Comparison of ENCODE assay signal across 8 mouse cellular contexts in genomic region chr11:98933151-98933550, GRCm38 (mm10). TPM values are rescaled to one million over a fixed set of nuclear protein-coding genes. Genes with fewer than 3 reads are reported as not detected.
DNase-seq lines count a peak whose midpoint lies in the region; ATAC-seq and TF ChIP-seq lines count a peak whose summit lies in the region.

No protein-coding gene starts in this region.

- ATAC-seq in midbrain, embryonic 14.5 days (ENCODE audit: low FRiP score, low TSS enrichment), result no peak
- ATAC-seq in midbrain, embryonic 15.5 days (replicated peaks), result no peak
- no peak for ATAC-seq in hindbrain, postnatal 0 days
- ATAC-seq in liver, embryonic 14.5 days (ENCODE audit: insufficient read depth), result no peak
- peak; percentile 75 for ATAC-seq in neutrophil, adult 5-6 weeks (ENCODE audit: extremely low read depth, insufficient number of reproducible peaks, low FRiP score, poor library complexity, severe bottlenecking)

- H3K9me3 ChIP-seq in midbrain, embryonic 14.5 days (ENCODE audit: control insufficient read depth, low read length), result no peaks in the 10 kb centered on the region
- H3K9me3 ChIP-seq in midbrain, embryonic 15.5 days, result no peaks in the 10 kb centered on the region
- no peaks in the 10 kb centered on the region for H3K9me3 ChIP-seq in hindbrain, postnatal 0 days (ENCODE audit: low read length)
- no peaks in the 10 kb centered on the region for H3K9me3 ChIP-seq in liver, embryonic 14.5 days (ENCODE audit: control insufficient read depth, low read length)

- DNase-seq in midbrain, embryonic 14.5 days, result peak; percentile 31
- peak; percentile 97 for DNase-seq in adrenal gland, adult 2 months
- peak; percentile 48 for DNase-seq in hindbrain, postnatal 0 days (ENCODE audit: low spot score)
- DNase-seq in liver, embryonic 14.5 days (ENCODE audit: low read depth in 3 of 3, low spot score in 3 of 3), result no peak
- DNase-seq in c-Kit-positive CD71-positive TER-119-positive erythroid progenitor cells, embryonic 14.5 days (ENCODE audit: low spot score), result no peak

- TF ChIP-seq POLR2A in embryonic fibroblast, embryonic 13.5 days (IDR thresholded peaks at IDR 0.05; ENCODE audit: low read depth, low read length), result no peak

- H3K4me3 ChIP-seq in midbrain, embryonic 14.5 days (replicated peaks; ENCODE audit: low read depth, low read length), result no peak overlapping the region
- no peak overlapping the region for H3K4me3 ChIP-seq in midbrain, embryonic 15.5 days
- no peak overlapping the region for H3K4me3 ChIP-seq in embryonic fibroblast, embryonic 13.5 days (ENCODE audit: insufficient read depth, low read length)
- H3K4me3 ChIP-seq in hindbrain, postnatal 0 days (ENCODE audit: low read length), result no peak overlapping the region
- H3K4me3 ChIP-seq in liver, embryonic 14.5 days (ENCODE audit: insufficient read depth in 1 of 2, low read depth in 2 of 2, low read length in 2 of 2), result no peak overlapping the region

- no peak overlapping the region for H3K4me2 ChIP-seq in midbrain, embryonic 14.5 days (ENCODE audit: low read length)
- H3K4me2 ChIP-seq in midbrain, embryonic 15.5 days, result no peak overlapping the region
- 0 out of 2 replicates have a peak overlapping the region, but pooled peaks have one; percentile 4 for H3K4me2 ChIP-seq in hindbrain, postnatal 0 days (ENCODE audit: low read depth, low read length)
- H3K4me2 ChIP-seq in liver, embryonic 14.5 days (ENCODE audit: low read depth), result no peak overlapping the region

- 52% methylated on average over 9 of the region's 9 CpGs for WGBS in midbrain, embryonic 14.5 days
- 46% methylated on average over 9 of the region's 9 CpGs for whole genome bisulfite sequencing in midbrain, embryonic 15.5 days
- WGBS in hindbrain, postnatal 0 days, result 32% methylated on average over 9 of the region's 9 CpGs
- 39% methylated on average over 9 of the region's 9 CpGs for WGBS in liver, embryonic 14.5 days (ENCODE audit: insufficient replicate concordance)

- H3K9ac ChIP-seq in midbrain, embryonic 14.5 days (replicated peaks; ENCODE audit: low read length), result no peak overlapping the region
- H3K9ac ChIP-seq in midbrain, embryonic 15.5 days, result no peak overlapping the region
- H3K9ac ChIP-seq in hindbrain, postnatal 0 days (replicated peaks; ENCODE audit: low read length), result no peak overlapping the region
- H3K9ac ChIP-seq in liver, embryonic 14.5 days (replicated peaks), result no peak overlapping the region

- no peak for TF ChIP-seq EP300 in liver, embryonic 14.5 days (IDR thresholded peaks at IDR 0.05; ENCODE audit: low read depth)

- peak; percentile 72; the same call in 1 of the 2 replicates for TF ChIP-seq CTCF in embryonic fibroblast, embryonic 13.5 days (IDR thresholded peaks at IDR 0.05; ENCODE audit: borderline replicate concordance, insufficient read depth, low read length)
- peak; percentile 68 for TF ChIP-seq CTCF in hindbrain, postnatal 0 days (IDR thresholded peaks at IDR 0.05; ENCODE audit: low read depth)
- peak; percentile 68 for TF ChIP-seq CTCF in liver, embryonic 14.5 days (IDR thresholded peaks at IDR 0.05; ENCODE audit: low read depth)

- no peak overlapping the region for H3K27ac ChIP-seq in midbrain, embryonic 14.5 days (replicated peaks; ENCODE audit: low read depth, low read length)
- no peak overlapping the region for H3K27ac ChIP-seq in midbrain, embryonic 15.5 days
- H3K27ac ChIP-seq in embryonic fibroblast, embryonic 13.5 days (ENCODE audit: insufficient read depth, low read length), result peak overlapping the region; percentile 10
- no peak overlapping the region for H3K27ac ChIP-seq in hindbrain, postnatal 0 days
- H3K27ac ChIP-seq in liver, embryonic 14.5 days, result no peak overlapping the region

- H3K36me3 ChIP-seq in midbrain, embryonic 14.5 days (ENCODE audit: control insufficient read depth, insufficient read depth, low read length), result no peaks in the 10 kb centered on the region
- no peaks in the 10 kb centered on the region for H3K36me3 ChIP-seq in midbrain, embryonic 15.5 days (replicated peaks)
- H3K36me3 ChIP-seq in hindbrain, postnatal 0 days (ENCODE audit: insufficient read depth, low read length), result no peaks in the 10 kb centered on the region
- H3K36me3 ChIP-seq in liver, embryonic 14.5 days (replicated peaks; ENCODE audit: control insufficient read depth, insufficient read depth, low read depth), result no peaks in the 10 kb centered on the region

- peaks cover 70% of the 10 kb centered on the region for H3K4me1 ChIP-seq in midbrain, embryonic 14.5 days (ENCODE audit: control insufficient read depth, insufficient read depth, low read length)
- H3K4me1 ChIP-seq in midbrain, embryonic 15.5 days, result peaks cover 71% of the 10 kb centered on the region
- peaks cover 25% of the 10 kb centered on the region for H3K4me1 ChIP-seq in embryonic fibroblast, embryonic 13.5 days (ENCODE audit: control insufficient read depth, insufficient read depth, low read length)
- peaks cover 53% of the 10 kb centered on the region for H3K4me1 ChIP-seq in hindbrain, postnatal 0 days (ENCODE audit: insufficient read depth, low read length)
- H3K4me1 ChIP-seq in liver, embryonic 14.5 days (replicated peaks; ENCODE audit: control insufficient read depth in 2 of 2, insufficient read depth in 2 of 2, low read length in 1 of 2), result peaks cover 2 to 5% of the 10 kb centered on the region in 2 experiments; a peak in 2 of 4 replicates

- H3K27me3 ChIP-seq in midbrain, embryonic 14.5 days (ENCODE audit: control insufficient read depth, insufficient read depth, low read length), result 0 out of 2 replicates have a peak, but pooled peaks cover 11% of the 10 kb centered on the region
- peaks cover 9% of the 10 kb centered on the region for H3K27me3 ChIP-seq in midbrain, embryonic 15.5 days (replicated peaks)
- no peaks in the 10 kb centered on the region for H3K27me3 ChIP-seq in hindbrain, postnatal 0 days (ENCODE audit: insufficient read depth, low read length)
- peaks cover 39% of the 10 kb centered on the region for H3K27me3 ChIP-seq in liver, embryonic 14.5 days (ENCODE audit: control insufficient read depth, insufficient read depth, low read length)

RNA-seq across cellular contexts. Expression of gene Rara, which starts 5.5 kb away (rescaled TPM):
- 8.8 and 11.0 TPM in 2 replicates for polyA plus RNA-seq in midbrain, embryonic 14.5 days (2014; fragmentation: Nextera tagmentation; extraction: Ambion mirVana)
- polyA plus RNA-seq in midbrain, embryonic 15.5 days (2015; fragmentation: Nextera tagmentation; extraction: Ambion mirVana), result 9.7 and 10.5 TPM in 2 replicates
- 10 to 100 TPM; 17.0 to 30.8 TPM for total RNA-seq in adrenal gland, adult 2 months (2021)
- polyA plus RNA-seq in adrenal gland, adult 2 months (2012; rRNA removed), result 43.7 and 44.9 TPM in 2 replicates
- 26.8 and 28.2 TPM in 2 replicates for polyA plus RNA-seq in embryonic fibroblast, embryonic 13.5 days (2011; ENCODE audit: insufficient read length, low read depth, missing spikeins)
- total RNA-seq in hindbrain, postnatal 0 days (2014; rRNA removed), result 16.9 and 19.2 TPM in 2 replicates
- 8.1 and 9.5 TPM in 2 replicates for polyA plus RNA-seq in hindbrain, postnatal 0 days (2015; fragmentation: Nextera tagmentation; extraction: Ambion mirVana)
- polyA plus RNA-seq in liver, embryonic 14.5 days (2012; rRNA removed), result 1.9 and 2.3 TPM in 2 replicates
- polyA plus RNA-seq in liver, embryonic 14.5 days (2014; fragmentation: Nextera tagmentation; extraction: Ambion mirVana), result 3.0 and 3.2 TPM in 2 replicates
- total RNA-seq in neutrophil, adult 5-6 weeks (2017), result 131 and 135 TPM in 2 replicates

RNA-seq across cellular contexts. Expression of gene Cdc6, which starts 25.6 kb away (rescaled TPM):
- 2.5 and 5.6 TPM in 2 replicates for polyA plus RNA-seq in midbrain, embryonic 14.5 days (2014; fragmentation: Nextera tagmentation; extraction: Ambion mirVana)
- polyA plus RNA-seq in midbrain, embryonic 15.5 days (2015; fragmentation: Nextera tagmentation; extraction: Ambion mirVana), result 3.9 and 4.2 TPM in 2 replicates
- under 1 TPM; 0.48 to 0.86 TPM for total RNA-seq in adrenal gland, adult 2 months (2021)
- polyA plus RNA-seq in adrenal gland, adult 2 months (2012; rRNA removed), result 0.07 and 0.08 TPM in 2 replicates
- polyA plus RNA-seq in embryonic fibroblast, embryonic 13.5 days (2011; ENCODE audit: insufficient read length, low read depth, missing spikeins), result 7.4 and 11.8 TPM in 2 replicates
- total RNA-seq in hindbrain, postnatal 0 days (2014; rRNA removed), result 2.5 and 4.6 TPM in 2 replicates
- 3.0 and 3.4 TPM in 2 replicates for polyA plus RNA-seq in hindbrain, postnatal 0 days (2015; fragmentation: Nextera tagmentation; extraction: Ambion mirVana)
- 16.9 and 28.6 TPM in 2 replicates for polyA plus RNA-seq in liver, embryonic 14.5 days (2012; rRNA removed)
- 64.1 and 71.0 TPM in 2 replicates for polyA plus RNA-seq in liver, embryonic 14.5 days (2014; fragmentation: Nextera tagmentation; extraction: Ambion mirVana)
- total RNA-seq in neutrophil, adult 5-6 weeks (2017), result 2.0 and 2.2 TPM in 2 replicates

RNA-seq across cellular contexts. Expression of gene Gjd3, which starts 49.7 kb away (rescaled TPM):
- polyA plus RNA-seq in midbrain, embryonic 14.5 days (2014; fragmentation: Nextera tagmentation; extraction: Ambion mirVana), result 0.70 and 2.0 TPM in 2 replicates
- polyA plus RNA-seq in midbrain, embryonic 15.5 days (2015; fragmentation: Nextera tagmentation; extraction: Ambion mirVana), result 1.4 and 2.4 TPM in 2 replicates
- total RNA-seq in adrenal gland, adult 2 months (2021), result not detected
- polyA plus RNA-seq in adrenal gland, adult 2 months (2012; rRNA removed), result 1.1 and 1.2 TPM in 2 replicates
- polyA plus RNA-seq in embryonic fibroblast, embryonic 13.5 days (2011; ENCODE audit: insufficient read length, low read depth, missing spikeins), result not detected in 2 replicates
- 0.75 and 5.0 TPM in 2 replicates for total RNA-seq in hindbrain, postnatal 0 days (2014; rRNA removed)
- 4.8 and 5.9 TPM in 2 replicates for polyA plus RNA-seq in hindbrain, postnatal 0 days (2015; fragmentation: Nextera tagmentation; extraction: Ambion mirVana)
- polyA plus RNA-seq in liver, embryonic 14.5 days (2012; rRNA removed), result not detected in 2 replicates
- polyA plus RNA-seq in liver, embryonic 14.5 days (2014; fragmentation: Nextera tagmentation; extraction: Ambion mirVana), result not detected in 2 replicates
- not detected in 2 replicates for total RNA-seq in neutrophil, adult 5-6 weeks (2017)

Comparison
In these comparisons a context has a peak if more than half of its experiments do, and no peak if none do; other contexts are left out.
1. DNase-seq: peak in midbrain, embryonic 14.5 days (single experiment), adrenal gland, adult 2 months (single experiment) and hindbrain, postnatal 0 days (single experiment); none in liver, embryonic 14.5 days (0 of 3) and c-Kit-positive CD71-positive TER-119-positive erythroid progenitor cells, embryonic 14.5 days (single experiment).
2. Peak in every context shown above with its lines, with median percentiles within 50 percentile points of each other: CTCF ChIP-seq.